Mouse (Mus musculus): Measurements from ENCODE around the gene Fbxo17. TPM values are rescaled to one million over a fixed set of nuclear protein-coding genes. Genes with fewer than 3 reads are reported as not detected.

Fbxo17 gene
- polyA plus RNA-seq, 1 experiment from 2014 or later, result 10.9 TPM

GRCm38 (mm10) chr7:28756079-28756478 lies 39.5 kb downstream of the Fbxo17 start, which contains the start of gene Ccer2:
Ccer2 (plus strand) TSS chr7:28756174.
- ATAC-seq (peak; percentile 18), DNase-seq (ENCODE audit: low spot score) (no peak)
- H3K36me3 ChIP-seq (ENCODE audit: insufficient read depth, low read length), result peaks cover 13% of the 10 kb centered on the region; the same call in 1 of the 2 replicates
- 0 out of 2 replicates have a peak, but pooled peaks cover 7% of the 10 kb centered on the region for H3K27me3 ChIP-seq (replicated peaks; ENCODE audit: insufficient read depth, low read length)
- 0 out of 2 replicates have a peak within 1 kb of the TSS, but pooled peaks have one; percentile 22 for H3K4me2 ChIP-seq (replicated peaks; ENCODE audit: low read depth, low read length)
- no peaks in the 10 kb centered on the region for H3K9me3 ChIP-seq (ENCODE audit: low read length)
- no peak within 1 kb of the TSS for H3K27ac ChIP-seq (ENCODE audit: low read length)
- WGBS, result 3% methylated on average over 12 of the region's 17 CpGs
- H3K4me3 ChIP-seq (ENCODE audit: low read depth, low read length), result no peak within 1 kb of the TSS
- H3K4me1 ChIP-seq (ENCODE audit: insufficient read depth, low read depth, low read length), result no peaks in the 10 kb centered on the region
- H3K9ac ChIP-seq (replicated peaks; ENCODE audit: low read depth), result no peak within 1 kb of the TSS
- TF ChIP-seq CTCF (IDR thresholded peaks at IDR 0.05) (no peak), EP300 (IDR thresholded peaks at IDR 0.05) (no peak)

DNA sequence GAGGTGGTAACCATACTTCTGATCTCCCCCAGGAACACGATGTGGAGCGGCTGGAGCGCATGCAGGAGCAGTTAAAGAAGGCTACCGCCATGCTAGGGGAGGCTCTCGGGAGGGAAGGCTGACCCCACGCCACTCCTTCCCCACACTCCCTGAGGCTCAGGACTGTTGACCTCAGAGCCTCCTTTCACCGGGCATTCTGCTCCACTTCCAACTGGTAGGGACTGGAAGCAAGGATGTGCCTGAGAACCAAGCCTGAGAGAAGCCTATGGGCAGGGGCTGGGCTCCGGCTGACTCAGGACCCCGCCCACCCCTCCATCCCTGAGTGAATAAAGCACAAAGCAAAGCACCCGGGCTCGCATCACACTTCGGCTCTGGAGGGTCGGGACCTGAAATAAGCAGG lies 42.0 kb downstream of the Fbxo17 start:
- 86% methylated on average over 13 of the region's 13 CpGs for WGBS

GRCm38 (mm10) chr7:28761907-28762306 lies 45.3 kb downstream of the Fbxo17 start:
- ATAC-seq (no peak), DNase-seq (ENCODE audit: low spot score) (no peak)
- Histone ChIP-seq H3K9me3 (ENCODE audit: low read length) (no peaks in the 10 kb centered on the region), H3K9ac (replicated peaks; ENCODE audit: low read depth) (no peak overlapping the region), H3K36me3 (ENCODE audit: insufficient read depth, low read length) (peaks cover 13% of the 10 kb centered on the region; the same call in 1 of the 2 replicates), H3K4me1 (ENCODE audit: insufficient read depth, low read depth, low read length) (peaks cover 6% of the 10 kb centered on the region; the same call in 1 of the 2 replicates), H3K27me3 (replicated peaks; ENCODE audit: insufficient read depth, low read length) (no peaks in the 10 kb centered on the region), H3K27ac (ENCODE audit: low read length) (no peak overlapping the region), H3K4me3 (ENCODE audit: low read depth, low read length) (no peak overlapping the region), H3K4me2 (replicated peaks; ENCODE audit: low read depth, low read length) (no peak overlapping the region)
- 87% methylated on average over 9 of the region's 9 CpGs for WGBS
- TF ChIP-seq EP300 (IDR thresholded peaks at IDR 0.05), result no peak
- TF ChIP-seq CTCF (IDR thresholded peaks at IDR 0.05), result no peak

More for the DNA sequence above, 42.0 kb downstream of the Fbxo17 start:
- no peak overlapping the region for H3K4me2 ChIP-seq (replicated peaks; ENCODE audit: low read depth, low read length)
- no peak for ATAC-seq
- no peaks in the 10 kb centered on the region for H3K9me3 ChIP-seq (ENCODE audit: low read length)
- no peak overlapping the region for H3K9ac ChIP-seq (replicated peaks; ENCODE audit: low read depth)
- H3K4me3 ChIP-seq (ENCODE audit: low read depth, low read length), result no peak overlapping the region
- 0 out of 2 replicates have a peak, but pooled peaks cover 7% of the 10 kb centered on the region for H3K27me3 ChIP-seq (replicated peaks; ENCODE audit: insufficient read depth, low read length)
- TF ChIP-seq EP300 (IDR thresholded peaks at IDR 0.05) (no peak), CTCF (IDR thresholded peaks at IDR 0.05) (no peak)
- no peak for DNase-seq (ENCODE audit: low spot score)
- peaks cover 13% of the 10 kb centered on the region; the same call in 1 of the 2 replicates for H3K36me3 ChIP-seq (ENCODE audit: insufficient read depth, low read length)
- H3K27ac ChIP-seq (ENCODE audit: low read length), result no peak overlapping the region
- no peaks in the 10 kb centered on the region for H3K4me1 ChIP-seq (ENCODE audit: insufficient read depth, low read depth, low read length)

DNA sequence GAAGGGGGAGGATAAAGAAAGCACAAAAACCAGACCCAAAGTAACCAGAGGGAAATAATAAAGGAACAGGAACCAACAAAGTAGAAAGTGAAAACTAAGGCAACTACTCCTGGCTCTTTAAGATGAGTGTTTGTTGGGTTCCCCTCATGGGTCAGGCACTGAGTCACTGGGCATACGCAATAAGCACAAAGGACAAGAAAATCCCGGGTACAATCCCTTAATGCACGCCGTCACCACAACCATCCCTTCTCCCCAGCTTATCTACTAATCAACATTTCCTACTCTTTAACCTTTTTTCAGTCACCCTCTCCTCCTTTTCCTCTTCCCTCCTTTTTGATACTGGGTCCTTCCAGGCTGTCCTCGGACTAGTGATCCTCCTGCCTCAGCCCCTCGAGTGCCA lies 48.6 kb downstream of the Fbxo17 start:
- peak overlapping the region; percentile 64 for H3K4me2 ChIP-seq (replicated peaks; ENCODE audit: low read depth, low read length)
- TF ChIP-seq EP300 (IDR thresholded peaks at IDR 0.05) (no peak), CTCF (IDR thresholded peaks at IDR 0.05) (no peak)
- peak; percentile 10 for DNase-seq (ENCODE audit: low spot score)
- H3K36me3 ChIP-seq (ENCODE audit: insufficient read depth, low read length), result peaks cover 7% of the 10 kb centered on the region; the same call in 1 of the 2 replicates
- no peak overlapping the region for H3K27ac ChIP-seq (ENCODE audit: low read length)
- ATAC-seq, result no peak
- no peaks in the 10 kb centered on the region for H3K27me3 ChIP-seq (replicated peaks; ENCODE audit: insufficient read depth, low read length)
- no peak overlapping the region for H3K9ac ChIP-seq (replicated peaks; ENCODE audit: low read depth)
- H3K9me3 ChIP-seq (ENCODE audit: low read length), result no peaks in the 10 kb centered on the region
- H3K4me1 ChIP-seq (ENCODE audit: insufficient read depth, low read depth, low read length), result peaks cover 6% of the 10 kb centered on the region; the same call in 1 of the 2 replicates
- WGBS, result 79% methylated on average over 6 of the region's 6 CpGs
- H3K4me3 ChIP-seq (ENCODE audit: low read depth, low read length), result peak overlapping the region; percentile 72; the same call in 1 of the 2 replicates

- TF ChIP-seq EP300 (IDR thresholded peaks at IDR 0.05) (peak; percentile 91), CTCF (IDR thresholded peaks at IDR 0.05) (peak; percentile 34)
- H3K4me2 ChIP-seq (replicated peaks; ENCODE audit: low read depth, low read length), result peak within 1 kb of the TSS; percentile 65
- peak; percentile 98 for ATAC-seq
- H3K4me1 ChIP-seq (ENCODE audit: insufficient read depth, low read depth, low read length), result peaks cover 6% of the 10 kb centered on the region; the same call in 1 of the 2 replicates
- peak; percentile 99 for DNase-seq (ENCODE audit: low spot score)
- no peaks in the 10 kb centered on the region for H3K27me3 ChIP-seq (replicated peaks; ENCODE audit: insufficient read depth, low read length)
- H3K4me3 ChIP-seq (ENCODE audit: low read depth, low read length), result peak within 1 kb of the TSS; percentile 72
- no peaks in the 10 kb centered on the region for H3K9me3 ChIP-seq (ENCODE audit: low read length)
- H3K27ac ChIP-seq (ENCODE audit: low read length), result peak within 1 kb of the TSS; percentile 57; the same call in 1 of the 2 replicates
- no peaks in the 10 kb centered on the region for H3K36me3 ChIP-seq (ENCODE audit: insufficient read depth, low read length)
- peak within 1 kb of the TSS; percentile 44 for H3K9ac ChIP-seq (replicated peaks; ENCODE audit: low read depth)
- under 1% methylated on average over 45 of the region's 45 CpGs for WGBS
These were observed 49.7 kb downstream of the Fbxo17 start, which contains the start of gene Sirt2 for GRCm38 (mm10) chr7:28766173-28766879. Sirt2 (plus strand) TSS chr7:28766735.

GRCm38 (mm10) chr7:28766910-28767309 lies 50.3 kb downstream of the Fbxo17 start:
- under 1% methylated on average over 14 of the region's 14 CpGs for WGBS
- Histone ChIP-seq H3K4me2 (replicated peaks; ENCODE audit: low read depth, low read length) (peak overlapping the region; percentile 65), H3K4me1 (ENCODE audit: insufficient read depth, low read depth, low read length) (peaks cover 6% of the 10 kb centered on the region; the same call in 1 of the 2 replicates), H3K27me3 (replicated peaks; ENCODE audit: insufficient read depth, low read length) (no peaks in the 10 kb centered on the region), H3K9me3 (ENCODE audit: low read length) (no peaks in the 10 kb centered on the region), H3K9ac (replicated peaks; ENCODE audit: low read depth) (peak overlapping the region; percentile 44; the same call in 1 of the 2 replicates), H3K4me3 (ENCODE audit: low read depth, low read length) (peak overlapping the region; percentile 72), H3K36me3 (ENCODE audit: insufficient read depth, low read length) (no peaks in the 10 kb centered on the region), H3K27ac (ENCODE audit: low read length) (no peak overlapping the region)
- TF ChIP-seq CTCF (IDR thresholded peaks at IDR 0.05) (no peak), EP300 (IDR thresholded peaks at IDR 0.05) (no peak)
- peak; percentile 22 for DNase-seq (ENCODE audit: low spot score)
- no peak for ATAC-seq
